Comparison of ENCODE assay signal across 8 mouse cellular contexts in genomic region chr2:165360861-165361260, GRCm38 (mm10). TPM values are rescaled to one million over a fixed set of nuclear protein-coding genes. Genes with fewer than 3 reads are reported as not detected.
DNase-seq lines count a peak whose midpoint lies in the region; ATAC-seq lines count a peak whose summit lies in the region.
"Had no signal": no experiment of that assay in that cellular context is flagged by ENCODE, and none has a peak within 500 bp of the region (broad histone marks: within the 10 kb centered on the region; RNA-seq: fewer than 3 reads in every experiment).

No protein-coding gene starts in this region.

- 0% methylated on average over 1 of the region's 1 CpGs for WGBS in forebrain, embryonic 14.5 days
- WGBS in intestine, embryonic 16.5 days: 0% methylated on average over 1 of the region's 1 CpGs
- WGBS in liver, embryonic 16.5 days (ENCODE audit: insufficient replicate concordance): 0% methylated on average over 1 of the region's 1 CpGs
- WGBS in neural tube, embryonic 14.5 days: 0% methylated on average over 1 of the region's 1 CpGs

- peak; percentile 81 for DNase-seq in A20 (ENCODE audit: low read depth, low spot score)
- peak; percentile 65 for DNase-seq in CD4-positive helper T cell, adult 2 months (ENCODE audit: low read depth, low spot score)
- DNase-seq in brain, adult 2 months (ENCODE audit: low read depth, low spot score): peak; percentile 82
- DNase-seq in forebrain, embryonic 14.5 days (ENCODE audit: low spot score): peak; percentile 85

- no peaks in the 10 kb centered on the region for H3K27me3 ChIP-seq in forebrain, embryonic 14.5 days (replicated peaks; ENCODE audit: control insufficient read depth, insufficient read depth, low read length)
- H3K27me3 ChIP-seq in intestine, embryonic 16.5 days (replicated peaks; ENCODE audit: control insufficient read depth, insufficient read depth, low read length): no peaks in the 10 kb centered on the region; the same call in 1 of the 2 replicates
- no peaks in the 10 kb centered on the region for H3K27me3 ChIP-seq in liver, embryonic 16.5 days (ENCODE audit: control insufficient read depth, insufficient read depth, low read depth, low read length)
- no peaks in the 10 kb centered on the region for H3K27me3 ChIP-seq in neural tube, embryonic 14.5 days (ENCODE audit: control insufficient read depth, insufficient read depth, low read length)

- H3K9ac ChIP-seq in forebrain, embryonic 14.5 days (ENCODE audit: low read length): no peak overlapping the region
- H3K9ac ChIP-seq in intestine, embryonic 16.5 days (ENCODE audit: low read depth, low read length): no peak overlapping the region
- no peak overlapping the region for H3K9ac ChIP-seq in liver, embryonic 16.5 days (ENCODE audit: low read depth, low read length)
- H3K9ac ChIP-seq in neural tube, embryonic 14.5 days (replicated peaks; ENCODE audit: low read depth, low read length): no peak overlapping the region
- H3K9ac ChIP-seq: heart, embryonic 15.5 days had no signal

- no peaks in the 10 kb centered on the region for H3K4me1 ChIP-seq in forebrain, embryonic 14.5 days (ENCODE audit: control insufficient read depth, insufficient read depth, low read length)
- no peaks in the 10 kb centered on the region for H3K4me1 ChIP-seq in intestine, embryonic 16.5 days (ENCODE audit: control insufficient read depth, insufficient read depth, low read length)
- no peaks in the 10 kb centered on the region for H3K4me1 ChIP-seq in liver, embryonic 16.5 days (ENCODE audit: control insufficient read depth, low read depth, low read length)
- H3K4me1 ChIP-seq in neural tube, embryonic 14.5 days (ENCODE audit: control insufficient read depth, insufficient read depth, low read length): peaks cover 4% of the 10 kb centered on the region; the same call in 1 of the 2 replicates
- H3K4me1 ChIP-seq: heart, embryonic 15.5 days had no signal

- no peaks in the 10 kb centered on the region for H3K9me3 ChIP-seq in forebrain, embryonic 14.5 days (replicated peaks; ENCODE audit: control insufficient read depth, low read length)
- H3K9me3 ChIP-seq in intestine, embryonic 16.5 days (ENCODE audit: control insufficient read depth, low read length): no peaks in the 10 kb centered on the region
- no peaks in the 10 kb centered on the region for H3K9me3 ChIP-seq in liver, embryonic 16.5 days (replicated peaks; ENCODE audit: control insufficient read depth, low read length)
- no peaks in the 10 kb centered on the region for H3K9me3 ChIP-seq in neural tube, embryonic 14.5 days (ENCODE audit: control insufficient read depth, low read length)
- H3K9me3 ChIP-seq: heart, embryonic 15.5 days had no signal

- H3K27ac ChIP-seq in forebrain, embryonic 14.5 days (ENCODE audit: low read depth, low read length): no peak overlapping the region
- no peak overlapping the region for H3K27ac ChIP-seq in intestine, embryonic 16.5 days (ENCODE audit: low read length)
- H3K27ac ChIP-seq in liver, embryonic 16.5 days (ENCODE audit: low read length): no peak overlapping the region
- no peak overlapping the region for H3K27ac ChIP-seq in neural tube, embryonic 14.5 days (ENCODE audit: low read depth, low read length)
- H3K27ac ChIP-seq: heart, embryonic 15.5 days had no signal

- H3K4me3 ChIP-seq in forebrain, embryonic 14.5 days (ENCODE audit: low read depth, low read length): no peak overlapping the region
- H3K4me3 ChIP-seq in intestine, embryonic 16.5 days (ENCODE audit: low read length): no peak overlapping the region
- H3K4me3 ChIP-seq in liver, embryonic 16.5 days (ENCODE audit: low read depth, low read length): no peak overlapping the region
- H3K4me3 ChIP-seq in neural tube, embryonic 14.5 days (ENCODE audit: low read depth, low read length): no peak overlapping the region
- H3K4me3 ChIP-seq: heart, embryonic 15.5 days had no signal

- H3K36me3 ChIP-seq in forebrain, embryonic 14.5 days (ENCODE audit: control insufficient read depth, insufficient read depth, low read length): no peaks in the 10 kb centered on the region
- no peaks in the 10 kb centered on the region for H3K36me3 ChIP-seq in intestine, embryonic 16.5 days (ENCODE audit: control insufficient read depth, insufficient read depth, low read length)
- no peaks in the 10 kb centered on the region for H3K36me3 ChIP-seq in liver, embryonic 16.5 days (ENCODE audit: control insufficient read depth, insufficient read depth)
- no peaks in the 10 kb centered on the region for H3K36me3 ChIP-seq in neural tube, embryonic 14.5 days (ENCODE audit: control insufficient read depth, insufficient read depth, low read length)
- H3K36me3 ChIP-seq: heart, embryonic 15.5 days had no signal

- ATAC-seq in forebrain, embryonic 14.5 days: 0 out of 2 replicates have a peak, but pooled peaks have one; percentile 52
- peak; percentile 66; the same call in 1 of the 2 replicates for ATAC-seq in intestine, embryonic 16.5 days
- 0 out of 2 replicates have a peak, but pooled peaks have one; percentile 32 for ATAC-seq in liver, embryonic 16.5 days (ENCODE audit: low read depth)
- peak; percentile 77; the same call in 1 of the 2 replicates for ATAC-seq in neural tube, embryonic 14.5 days (ENCODE audit: low read depth)

- no peak overlapping the region for H3K4me2 ChIP-seq in forebrain, embryonic 14.5 days (ENCODE audit: low read length)
- no peak overlapping the region for H3K4me2 ChIP-seq in intestine, embryonic 16.5 days (ENCODE audit: low read depth, low read length)
- no peak overlapping the region for H3K4me2 ChIP-seq in liver, embryonic 16.5 days (ENCODE audit: low read depth, low read length)
- H3K4me2 ChIP-seq in neural tube, embryonic 14.5 days (ENCODE audit: low read depth, low read length): no peak overlapping the region
- H3K4me2 ChIP-seq: heart, embryonic 15.5 days had no signal

RNA-seq across cellular contexts. Expression of gene Zfp663, which starts 7.7 kb away (rescaled TPM):
- polyA plus RNA-seq in forebrain, embryonic 14.5 days (2014; fragmentation: Nextera tagmentation; extraction: Ambion mirVana): 8.1 and 9.1 TPM in 2 replicates
- polyA plus RNA-seq in intestine, embryonic 16.5 days (2015; fragmentation: Nextera tagmentation; extraction: Ambion mirVana): 0.45 and 0.64 TPM in 2 replicates
- not detected in 2 replicates for polyA plus RNA-seq in liver, embryonic 16.5 days (2015; fragmentation: Nextera tagmentation; extraction: Ambion mirVana)
- polyA plus RNA-seq in neural tube, embryonic 14.5 days (2014; fragmentation: Nextera tagmentation; extraction: Ambion mirVana): 6.1 and 7.0 TPM in 2 replicates

RNA-seq across cellular contexts. Expression of gene Zfp334, which starts 27.2 kb away (rescaled TPM):
- 13.6 and 13.9 TPM in 2 replicates for polyA plus RNA-seq in forebrain, embryonic 14.5 days (2014; fragmentation: Nextera tagmentation; extraction: Ambion mirVana)
- 3.6 TPM in 2 replicates for polyA plus RNA-seq in intestine, embryonic 16.5 days (2015; fragmentation: Nextera tagmentation; extraction: Ambion mirVana)
- 0.96 and 0.97 TPM in 2 replicates for polyA plus RNA-seq in liver, embryonic 16.5 days (2015; fragmentation: Nextera tagmentation; extraction: Ambion mirVana)
- polyA plus RNA-seq in neural tube, embryonic 14.5 days (2014; fragmentation: Nextera tagmentation; extraction: Ambion mirVana): 12.0 and 15.0 TPM in 2 replicates

RNA-seq across cellular contexts. Expression of gene Elmo2, which starts 34.6 kb away (rescaled TPM):
- polyA plus RNA-seq in forebrain, embryonic 14.5 days (2014; fragmentation: Nextera tagmentation; extraction: Ambion mirVana): 95.5 and 101 TPM in 2 replicates
- polyA plus RNA-seq in intestine, embryonic 16.5 days (2015; fragmentation: Nextera tagmentation; extraction: Ambion mirVana): 63.5 and 67.2 TPM in 2 replicates
- polyA plus RNA-seq in liver, embryonic 16.5 days (2015; fragmentation: Nextera tagmentation; extraction: Ambion mirVana): 15.9 and 16.3 TPM in 2 replicates
- polyA plus RNA-seq in neural tube, embryonic 14.5 days (2014; fragmentation: Nextera tagmentation; extraction: Ambion mirVana): 98.8 and 110 TPM in 2 replicates

RNA-seq across cellular contexts. Expression of gene Ocstamp, which starts 39.3 kb away (rescaled TPM):
- not detected in 2 replicates for polyA plus RNA-seq in forebrain, embryonic 14.5 days (2014; fragmentation: Nextera tagmentation; extraction: Ambion mirVana)
- polyA plus RNA-seq in intestine, embryonic 16.5 days (2015; fragmentation: Nextera tagmentation; extraction: Ambion mirVana): 1.1 TPM in 2 replicates
- polyA plus RNA-seq in liver, embryonic 16.5 days (2015; fragmentation: Nextera tagmentation; extraction: Ambion mirVana): 3.4 and 3.9 TPM in 2 replicates
- not detected in 2 replicates for polyA plus RNA-seq in neural tube, embryonic 14.5 days (2014; fragmentation: Nextera tagmentation; extraction: Ambion mirVana)
